Mouse (Mus musculus) myocyte (in vitro differentiated cells): ENCODE data around the gene Cdc7. TPM values are rescaled to one million over a fixed set of nuclear protein-coding genes. Genes with fewer than 3 reads are reported as not detected.

ENCODE experiments used
- H3K27me3 ChIP-seq: one replicate; pipeline ENCODE4 v1.6.1; 2011; ENCODE audit not compliant: control insufficient read depth, insufficient read depth, insufficient read length
- H3K36me3 ChIP-seq: one replicate; pipeline ENCODE4 v1.6.1; 2011; ENCODE audit not compliant: control insufficient read depth, insufficient read depth
- H3K4me2 ChIP-seq: one replicate; pipeline ENCODE4 v1.6.1; 2011; ENCODE audit warnings: low read depth, control low read depth
- H3K4me3 ChIP-seq: one replicate; pipeline ENCODE4 v1.5.1; 2011; ENCODE audit warnings: mild to moderate bottlenecking, control low read depth, moderate library complexity
- H3K79me2 ChIP-seq: one replicate; pipeline ENCODE4 v1.6.1; 2011; ENCODE audit not compliant: control insufficient read depth, insufficient read depth
- H3ac ChIP-seq: one replicate; pipeline ENCODE4 v1.6.1; 2011; ENCODE audit not compliant: control insufficient read depth, insufficient read length
- CEBPB ChIP-seq: IDR thresholded peaks from 2 replicates; pipeline ENCODE4 v1.6.1; 2011; ENCODE audit warnings: mild to moderate bottlenecking, moderate library complexity; ENCODE audit not compliant: poor library complexity, insufficient read depth, severe bottlenecking
- E2F4 ChIP-seq: IDR thresholded peaks from one replicate; pipeline ENCODE4 v1.6.1; 2011; ENCODE audit warnings: mild to moderate bottlenecking, control low read depth, moderate library complexity; ENCODE audit not compliant: insufficient read depth
- MAX ChIP-seq: IDR thresholded peaks from one replicate; pipeline ENCODE4 v1.6.1; 2011; ENCODE audit warnings: low read depth, mild to moderate bottlenecking, control low read depth
- MYOD1 ChIP-seq, 3 experiments: IDR thresholded peaks; one replicate each; pipeline ENCODE4 v1.6.1; 2011; ENCODE audit warnings: control low read depth in 2 of 3, low read depth in 2 of 3, mild to moderate bottlenecking in 2 of 3, moderate library complexity in 1 of 3; ENCODE audit not compliant: insufficient read length in 2 of 3, control insufficient read depth in 1 of 3
- MYOG ChIP-seq, 3 experiments: IDR thresholded peaks; one replicate each; pipeline ENCODE4 v1.6.1; 2011; ENCODE audit warnings: control low read depth in 2 of 3, low read depth in 2 of 3, mild to moderate bottlenecking in 2 of 3; ENCODE audit not compliant: insufficient read length in 2 of 3, control insufficient read depth in 1 of 3, insufficient read depth in 1 of 3
- POLR2A ChIP-seq: IDR thresholded peaks from one replicate; pipeline ENCODE4 v1.6.1; 2011; ENCODE audit warnings: low read depth, mild to moderate bottlenecking, control low read depth, moderate library complexity; ENCODE audit not compliant: insufficient read length
- POLR2AphosphoS2 ChIP-seq: IDR thresholded peaks from one replicate; pipeline ENCODE4 v1.6.1; 2011; ENCODE audit warnings: low read depth, control low read depth; ENCODE audit not compliant: insufficient read length
- REST ChIP-seq: IDR thresholded peaks from one replicate; pipeline ENCODE4 v1.6.1; 2011; ENCODE audit warnings: mild to moderate bottlenecking, control low read depth, moderate library complexity; ENCODE audit not compliant: insufficient read depth, insufficient read length
- SRF ChIP-seq: IDR thresholded peaks from one replicate; pipeline ENCODE4 v1.6.1; 2011; ENCODE audit warnings: low read depth; ENCODE audit not compliant: control insufficient read depth, insufficient read length
- TCF12 ChIP-seq: IDR thresholded peaks from one replicate; pipeline ENCODE4 v1.6.1; 2011; ENCODE audit warnings: mild to moderate bottlenecking, control low read depth; ENCODE audit not compliant: poor library complexity, insufficient read depth, severe bottlenecking
- TCF3 ChIP-seq: IDR thresholded peaks from one replicate; pipeline ENCODE4 v1.6.1; 2011; ENCODE audit warnings: low read depth, control low read depth; ENCODE audit not compliant: insufficient read length
- USF1 ChIP-seq: IDR thresholded peaks from one replicate; pipeline ENCODE4 v1.6.1; 2011; ENCODE audit warnings: low read depth, mild to moderate bottlenecking, control low read depth, moderate library complexity
- polyA plus RNA-seq: library from polyadenylated mRNA; unstranded; fragments of >200 nt; fragmentation: generic; extraction: Trizol; gene quantifications from one replicate; pipeline ENCODE4 v1.2.1, GENCODE M21; 2012; ENCODE audit warnings: missing spikeins

Gene Cdc7
- polyA plus RNA-seq, 1 experiment = 1.8 TPM

DNA sequence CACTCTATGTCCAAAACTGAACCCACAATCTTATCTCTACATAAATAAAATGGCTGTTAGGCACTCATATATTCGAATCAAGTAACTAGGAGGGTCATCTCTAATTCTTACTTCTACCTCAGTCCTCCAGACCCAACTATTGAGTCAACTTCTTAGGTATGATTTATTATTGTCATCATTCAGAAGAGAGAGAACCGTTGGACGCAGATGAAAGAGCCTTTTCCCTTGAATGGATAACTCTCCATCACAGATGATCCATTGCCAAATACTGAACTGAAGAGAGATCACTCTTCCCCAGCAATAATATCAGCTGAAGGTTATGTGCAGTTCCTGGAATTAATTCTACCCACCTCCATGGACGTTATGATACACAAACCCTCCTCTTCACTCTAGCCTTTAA, 17.8 kb upstream of the Cdc7 start:
- Histone ChIP-seq H3K4me2 (no peak overlapping the region), H3ac (no peak overlapping the region), H3K27me3 (no peaks in the 10 kb centered on the region), H3K79me2 (no peaks in the 10 kb centered on the region), H3K36me3 (no peaks in the 10 kb centered on the region), H3K4me3 (no peak overlapping the region)
- no peak for TF ChIP-seq SRF
- TF ChIP-seq REST = no peak
- no peak for TF ChIP-seq MYOG (IDR thresholded peaks at IDR 0.05; ENCODE audit: control insufficient read depth in 1 of 3, insufficient read depth in 1 of 3, insufficient read length in 2 of 3, low read depth in 2 of 3)
- no peak for TF ChIP-seq E2F4
- no peak for TF ChIP-seq CEBPB
- no peak for TF ChIP-seq MAX
- no peak for TF ChIP-seq MYOD1 (IDR thresholded peaks at IDR 0.05; ENCODE audit: control insufficient read depth in 1 of 3, insufficient read length in 2 of 3, low read depth in 2 of 3)
- no peak for TF ChIP-seq POLR2A
- TF ChIP-seq TCF12 = no peak
- no peak for TF ChIP-seq USF1
- no peak for TF ChIP-seq TCF3
- no peak for TF ChIP-seq POLR2AphosphoS2

- Histone ChIP-seq H3K27me3 (no peaks in the 10 kb centered on the region), H3K4me3 (no peak overlapping the region), H3ac (no peak overlapping the region), H3K79me2 (no peaks in the 10 kb centered on the region), H3K4me2 (no peak overlapping the region), H3K36me3 (no peaks in the 10 kb centered on the region)
- no peak for TF ChIP-seq TCF3
- TF ChIP-seq E2F4 = no peak
- no peak for TF ChIP-seq MAX
- no peak for TF ChIP-seq SRF
- TF ChIP-seq POLR2AphosphoS2 = no peak
- TF ChIP-seq REST = no peak
These were observed 15.4 kb upstream of the Cdc7 start for GRCm38 (mm10) chr5:106948683-106949082.

- no peak overlapping the region for H3K4me3 ChIP-seq
- TF ChIP-seq USF1 = no peak
- TF ChIP-seq E2F4 = no peak
- no peak for TF ChIP-seq TCF12
- no peak for TF ChIP-seq REST
- TF ChIP-seq MYOG (IDR thresholded peaks at IDR 0.05; ENCODE audit: control insufficient read depth in 1 of 3, insufficient read depth in 1 of 3, insufficient read length in 2 of 3, low read depth in 2 of 3) = no peak
- TF ChIP-seq MYOD1 (IDR thresholded peaks at IDR 0.05; ENCODE audit: control insufficient read depth in 1 of 3, insufficient read length in 2 of 3, low read depth in 2 of 3) = no peak
- no peak for TF ChIP-seq POLR2AphosphoS2
- H3K4me2 ChIP-seq = no peak overlapping the region
- H3K36me3 ChIP-seq = no peaks in the 10 kb centered on the region
- H3ac ChIP-seq = no peak overlapping the region
- H3K27me3 ChIP-seq = no peaks in the 10 kb centered on the region
- no peaks in the 10 kb centered on the region for H3K79me2 ChIP-seq
These were observed 7.7 kb upstream of the Cdc7 start for GRCm38 (mm10) chr5:106956467-106956866.

DNA sequence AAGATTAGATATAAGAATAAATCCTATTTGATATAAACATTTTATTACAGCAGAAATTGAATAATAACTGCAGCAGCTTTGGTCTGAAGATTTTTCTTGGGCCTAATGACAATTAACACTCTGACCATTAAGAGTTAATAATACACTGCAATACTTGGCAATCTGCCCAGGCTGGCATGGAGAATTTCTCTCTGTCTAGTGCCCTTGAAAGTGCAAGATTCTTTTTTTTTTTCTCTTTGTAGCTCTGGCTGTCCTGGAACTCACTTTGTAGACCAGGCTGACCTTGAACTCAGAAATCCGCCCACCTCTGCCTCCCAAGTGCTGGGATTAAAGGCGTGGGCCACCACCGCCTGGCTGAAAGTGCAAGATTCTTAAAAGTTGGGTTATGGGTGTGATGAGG, 5.1 kb upstream of the Cdc7 start:
- H3K36me3 ChIP-seq = no peaks in the 10 kb centered on the region
- no peaks in the 10 kb centered on the region for H3K27me3 ChIP-seq
- H3K79me2 ChIP-seq = no peaks in the 10 kb centered on the region
- H3K4me3 ChIP-seq = no peak overlapping the region
- H3K4me2 ChIP-seq = no peak overlapping the region
- no peak overlapping the region for H3ac ChIP-seq
- TF ChIP-seq MYOD1 (IDR thresholded peaks at IDR 0.05; ENCODE audit: control insufficient read depth in 1 of 3, insufficient read length in 2 of 3, low read depth in 2 of 3) = no peak
- TF ChIP-seq TCF12 = no peak
- TF ChIP-seq TCF3 = no peak
- no peak for TF ChIP-seq CEBPB
- TF ChIP-seq USF1 = no peak
- no peak for TF ChIP-seq SRF
- no peak for TF ChIP-seq REST
- TF ChIP-seq POLR2AphosphoS2 = no peak

DNA sequence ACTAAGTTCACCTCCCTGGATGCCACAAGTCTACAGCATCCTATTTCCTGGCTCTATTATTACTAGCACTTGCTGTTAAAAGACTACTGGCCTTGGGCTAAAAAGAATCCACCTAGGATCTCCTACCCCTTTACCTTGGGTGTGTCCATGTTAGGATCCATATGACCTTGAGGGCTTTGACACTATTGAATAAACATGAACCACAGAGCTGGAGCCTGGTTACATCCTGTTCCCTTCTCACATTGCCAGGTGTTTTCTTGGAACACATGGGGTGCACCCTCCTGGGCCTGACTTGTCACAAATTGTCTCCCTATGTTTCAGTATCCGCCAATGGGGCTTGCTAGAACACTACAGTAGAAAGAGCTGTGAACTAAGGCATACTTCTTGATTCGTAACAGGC, 3.7 kb upstream of the Cdc7 start:
- TF ChIP-seq POLR2A (no peak), TCF12 (no peak), USF1 (no peak), CEBPB (no peak), SRF (no peak), REST (no peak), MYOD1 (IDR thresholded peaks at IDR 0.05; ENCODE audit: control insufficient read depth in 1 of 3, insufficient read length in 2 of 3, low read depth in 2 of 3) (no peak), E2F4 (no peak), MAX (no peak), POLR2AphosphoS2 (no peak), MYOG (IDR thresholded peaks at IDR 0.05; ENCODE audit: control insufficient read depth in 1 of 3, insufficient read depth in 1 of 3, insufficient read length in 2 of 3, low read depth in 2 of 3) (no peak)
- no peak overlapping the region for H3K4me3 ChIP-seq
- no peak overlapping the region for H3ac ChIP-seq
- no peaks in the 10 kb centered on the region for H3K36me3 ChIP-seq
- peaks cover 12% of the 10 kb centered on the region for H3K79me2 ChIP-seq
- H3K27me3 ChIP-seq = no peaks in the 10 kb centered on the region
- no peak overlapping the region for H3K4me2 ChIP-seq
